Mouse (Mus musculus): Measurements from ENCODE around the gene Mlxipl. TPM values are rescaled to one million over a fixed set of nuclear protein-coding genes. Genes with fewer than 3 reads are reported as not detected.

Mlxipl gene
- polyA plus RNA-seq (2015; fragmentation: Nextera tagmentation; extraction: Ambion mirVana), result 0.76 and 1.1 TPM in 2 replicates

DNA sequence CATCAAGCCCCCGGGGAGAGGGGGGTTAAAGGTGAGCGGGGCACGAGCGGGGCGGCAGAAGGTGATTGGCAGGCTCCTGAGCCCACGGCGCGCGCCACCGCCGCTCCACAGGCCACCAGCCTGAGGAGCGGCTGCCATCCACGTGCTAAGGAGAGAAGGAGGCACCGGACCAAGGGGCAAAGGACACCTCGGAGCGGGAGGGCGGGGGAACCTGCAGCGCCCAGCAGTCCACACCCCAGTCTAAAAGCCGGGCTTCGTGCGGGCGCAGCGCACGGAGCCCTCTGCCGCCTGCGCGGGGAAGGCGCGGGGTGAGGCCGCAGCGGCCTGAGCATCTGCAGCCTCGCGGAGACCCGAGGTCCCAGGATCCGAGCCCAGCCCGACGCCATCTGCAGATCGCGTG lies at the start of gene Mlxipl:
Gene Mlxipl (plus strand): TSS at position 238 of the 400 bp plus-strand sequence.

DNA sequence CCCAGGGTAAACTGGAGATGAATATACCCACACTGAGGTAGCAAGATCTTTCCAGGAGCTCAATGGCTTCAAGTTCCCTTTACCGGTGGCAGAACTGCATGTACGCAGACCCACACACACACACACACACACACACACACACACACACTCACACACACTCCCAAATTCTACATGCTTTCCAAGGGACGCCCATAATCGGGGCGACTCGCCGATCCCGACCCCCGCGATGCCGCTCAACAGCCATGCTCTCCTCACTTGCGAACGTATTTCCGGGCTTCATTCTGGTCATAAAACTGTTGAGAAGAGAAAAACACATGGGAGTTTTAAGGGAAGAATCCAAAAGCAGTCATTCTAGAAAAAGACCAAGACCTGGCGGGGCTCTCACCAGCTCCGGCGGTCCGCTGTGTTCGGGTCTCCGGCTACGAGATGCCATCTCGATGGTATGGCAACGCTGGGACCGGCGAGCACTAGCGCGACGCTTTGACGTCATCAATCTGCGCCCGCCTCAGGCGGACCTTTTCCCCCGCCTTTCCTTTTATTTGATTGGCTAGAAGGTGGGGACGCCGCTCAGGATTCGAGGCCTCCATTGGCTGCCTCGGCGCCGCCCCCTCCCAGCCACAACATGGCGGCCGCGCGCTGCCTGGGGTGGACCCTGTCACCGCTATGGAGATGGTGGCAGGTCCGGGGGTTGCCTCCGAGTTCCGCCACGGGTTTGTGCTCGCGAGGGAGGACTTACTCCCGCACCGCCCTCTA lies 25.9 kb upstream of the Mlxipl start, which contains the start of gene Dnajc30:
Gene Dnajc30 (plus strand): TSS at position 574 of the 753 bp plus-strand sequence.

DNA sequence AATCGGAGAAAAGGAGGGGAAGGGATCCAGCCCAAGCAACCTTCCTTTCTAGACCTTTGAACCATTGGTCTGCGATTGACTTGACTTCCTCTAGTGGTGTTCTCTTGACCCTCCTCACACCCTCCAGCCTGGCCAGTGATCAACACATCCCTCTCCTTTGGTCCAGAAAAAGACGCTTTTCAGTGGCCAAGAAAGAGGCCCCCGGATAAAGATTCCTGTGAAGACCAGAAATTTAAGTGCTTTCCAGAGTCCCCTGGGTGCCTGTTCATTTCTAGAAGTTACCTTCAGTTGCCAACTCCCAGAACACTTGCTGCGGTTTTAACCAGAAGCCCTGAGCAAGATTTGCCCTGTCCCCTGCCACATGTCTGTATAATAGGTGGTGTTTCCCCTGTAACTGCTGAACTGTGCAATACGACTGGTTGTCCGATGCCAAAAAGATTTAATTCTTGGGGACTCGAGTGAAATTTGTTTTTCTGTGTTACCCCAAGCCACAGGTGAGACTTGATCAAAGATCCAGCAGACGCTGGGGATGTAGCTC lies 24.7 kb upstream of the Mlxipl start, which contains the start of gene Bud23:
Gene Bud23 (minus strand): TSS at position 51 of the 538 bp plus-strand sequence.

DNA sequence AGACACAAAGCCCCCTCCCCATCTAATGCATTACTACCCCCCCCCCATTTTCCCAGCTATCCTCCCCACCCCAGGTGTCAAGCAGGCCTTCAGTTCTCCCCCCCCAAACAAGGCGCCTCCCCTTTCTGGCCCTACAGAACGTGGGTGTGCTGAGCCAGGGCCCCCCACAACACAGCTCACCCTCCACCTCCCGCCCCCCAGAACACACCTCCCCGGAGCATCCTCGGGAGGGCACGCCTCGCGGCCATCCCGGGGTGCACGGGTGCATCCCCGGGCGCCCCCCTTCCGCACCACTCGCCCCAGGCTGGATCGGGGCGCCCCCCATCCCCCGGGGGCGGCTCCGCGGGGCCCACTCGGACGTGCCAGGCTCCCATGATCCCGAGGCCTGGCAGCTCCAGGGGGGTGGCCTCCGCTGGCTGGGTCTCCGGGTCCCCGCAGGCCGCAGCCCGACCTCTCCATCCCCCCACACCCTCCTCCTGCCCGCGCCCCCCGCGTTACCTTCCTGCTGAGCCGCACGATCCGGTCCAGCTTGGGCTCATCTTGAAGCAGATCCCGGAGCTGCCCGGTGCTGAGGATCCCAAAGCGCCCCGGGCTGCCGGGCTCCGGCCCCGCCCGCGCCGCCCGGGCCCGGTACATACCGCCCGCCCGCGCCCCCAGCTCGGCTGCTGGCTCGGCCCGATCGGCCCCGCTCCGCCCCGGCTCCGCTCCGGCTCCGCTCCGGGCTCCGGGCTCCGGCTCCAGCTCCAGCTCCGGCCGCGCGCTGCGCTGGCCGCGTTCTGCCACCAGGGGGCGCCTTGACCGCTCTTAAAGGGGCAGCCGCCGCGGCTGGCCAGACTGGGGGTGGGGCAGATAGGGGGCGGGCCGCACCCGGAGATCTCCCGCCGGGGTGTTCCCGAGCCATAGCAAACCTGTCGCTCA lies 11.9 kb upstream of the Mlxipl start, which contains the start of gene Vps37d:
Gene Vps37d (minus strand): TSS at position 703 of the 918 bp plus-strand sequence.

DNA sequence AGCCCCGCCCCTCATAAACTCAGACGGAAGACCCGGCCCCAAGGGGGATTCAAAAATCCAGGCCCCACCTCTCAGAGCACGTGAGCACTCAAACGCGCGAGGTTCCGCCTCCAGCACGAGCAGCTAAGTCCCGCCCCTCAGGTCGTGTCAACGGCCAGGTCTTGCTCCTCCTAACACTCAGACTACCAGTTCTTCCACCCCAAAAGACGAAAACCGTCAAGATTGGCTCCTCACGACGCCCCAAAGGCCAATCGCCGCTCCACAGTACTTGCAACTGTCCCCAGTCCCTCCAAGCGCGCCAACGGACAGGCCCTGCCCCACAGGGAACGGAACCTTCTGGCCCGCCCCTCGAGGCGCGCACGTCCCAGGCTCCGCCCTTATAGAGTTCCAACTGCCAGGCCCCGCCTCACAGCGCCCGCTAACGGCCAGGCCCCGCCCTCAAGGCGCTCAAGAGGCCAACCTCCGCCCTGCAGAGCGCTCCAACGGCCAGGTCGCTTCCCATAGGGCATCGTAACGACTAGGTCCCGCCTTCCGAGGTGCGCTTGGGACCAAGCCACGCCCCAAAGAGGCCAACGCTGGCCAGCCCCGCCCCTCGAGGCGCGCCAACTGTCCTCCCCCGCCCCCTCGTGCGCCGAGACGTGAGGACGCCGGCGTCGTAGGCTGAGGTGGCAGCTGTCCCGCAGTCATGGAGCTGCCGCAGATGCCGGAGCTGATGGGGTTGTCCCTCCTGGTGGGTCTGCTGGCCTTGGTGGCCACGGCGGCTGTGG lies 59.5 kb downstream of the Mlxipl start, which contains the start of gene Tbl2:
Gene Tbl2 (plus strand): TSS at position 605 of the 767 bp plus-strand sequence.

DNA sequence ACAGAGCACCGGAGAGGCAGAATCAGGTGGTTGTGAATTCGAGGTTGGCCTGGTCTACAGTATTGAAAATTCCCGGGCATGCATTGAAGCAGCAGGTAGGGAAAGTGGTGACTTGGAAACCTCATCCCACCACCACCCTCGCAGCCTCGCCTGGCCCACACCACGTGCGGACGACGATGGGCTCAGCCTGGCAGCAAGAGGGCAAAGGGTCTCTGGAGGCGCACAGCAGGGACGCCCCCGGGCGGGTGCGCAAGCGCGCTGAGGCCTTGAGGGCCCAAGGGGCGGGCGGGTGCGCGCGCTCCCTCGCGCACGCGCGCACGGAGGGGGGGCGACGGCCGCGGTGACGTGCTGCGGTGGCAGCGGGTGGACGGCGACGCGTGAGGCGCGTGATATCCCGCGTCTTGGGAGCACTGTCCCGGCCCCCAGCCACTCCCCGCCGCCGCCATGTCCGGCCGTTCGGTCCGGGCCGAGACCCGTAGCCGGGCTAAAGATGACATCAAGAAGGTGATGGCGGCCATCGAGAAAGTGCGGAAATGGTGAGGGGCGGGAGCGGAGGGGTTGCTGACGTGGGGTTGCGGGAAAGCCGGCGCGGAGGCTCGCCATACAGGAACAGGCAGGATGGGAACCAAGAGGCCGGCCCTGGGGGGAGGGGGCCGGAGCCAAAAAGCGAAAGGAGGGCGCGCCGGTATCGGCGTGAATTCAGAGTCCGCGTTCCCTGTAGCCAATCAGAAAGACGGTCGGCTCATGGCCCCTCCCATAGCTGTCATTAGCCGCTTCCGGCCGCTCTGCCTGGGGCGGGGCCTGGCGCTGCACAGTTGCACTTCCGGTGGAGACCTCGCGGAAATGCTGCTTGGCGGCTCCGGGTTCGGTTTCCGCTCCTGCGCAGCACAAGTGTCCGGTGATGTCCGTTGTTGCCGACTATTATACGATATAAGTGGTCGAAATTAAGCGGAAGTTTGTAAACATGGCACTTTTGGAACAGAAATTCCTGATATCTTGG lies 78.7 kb downstream of the Mlxipl start, which contains the start of gene Bcl7b:
Gene Bcl7b (plus strand): TSS at position 221 of the 1,000 bp plus-strand sequence.

DNA sequence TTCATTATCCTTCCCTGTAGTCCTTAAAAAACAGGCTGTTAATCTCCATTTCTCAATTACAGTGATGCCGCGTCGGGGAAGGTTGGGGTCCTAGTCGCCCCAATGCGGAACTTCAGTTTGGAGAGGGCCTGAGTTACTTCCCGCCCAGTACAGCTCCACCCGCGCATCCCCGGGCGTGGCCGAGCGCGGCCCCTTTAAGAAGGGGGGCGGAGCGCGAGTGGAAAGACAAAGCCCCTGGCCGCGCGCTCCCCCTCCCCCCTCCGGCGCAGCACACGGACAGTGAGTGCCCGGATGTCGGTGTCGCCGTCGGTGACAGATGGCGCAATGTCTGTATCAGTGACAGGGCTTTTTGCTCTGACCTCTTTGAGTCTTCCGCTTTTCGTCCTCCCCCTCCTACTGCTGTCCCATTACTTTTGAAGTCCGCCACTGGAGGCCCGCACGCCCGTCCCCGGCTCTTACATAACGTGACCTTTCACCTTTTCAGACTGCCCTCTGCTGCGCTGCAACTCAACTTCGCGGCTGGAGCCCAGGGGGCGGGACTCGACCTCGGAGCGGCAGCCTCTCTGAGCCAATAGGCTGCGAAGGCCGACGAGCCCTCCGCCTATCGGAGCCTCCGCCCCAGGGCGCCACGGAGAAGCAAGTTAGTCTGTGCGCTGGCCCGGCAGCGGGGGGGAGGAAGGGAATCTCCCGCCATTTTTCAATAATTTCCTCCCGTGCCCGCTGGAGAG lies 97.1 kb downstream of the Mlxipl start, which contains the start of gene Baz1b:
Gene Baz1b (plus strand): TSS at position 644 of the 728 bp plus-strand sequence.

Other genes starting within 250 kb of the Mlxipl start
- gene Tmem270, start 183.2 kb upstream of the Mlxipl start, polyA plus RNA-seq (2015; fragmentation: Nextera tagmentation; extraction: Ambion mirVana), result not detected in 2 replicates
- not detected in 2 replicates for gene Cldn13, start 174.4 kb upstream of the Mlxipl start, polyA plus RNA-seq (2015; fragmentation: Nextera tagmentation; extraction: Ambion mirVana)
- 7.4 and 8.1 TPM in 2 replicates for gene Mettl27, start 157.5 kb upstream of the Mlxipl start, polyA plus RNA-seq (2015; fragmentation: Nextera tagmentation; extraction: Ambion mirVana)
- 0.20 TPM in 1 of 2 replicates, not detected in the other for gene Cldn4, start 143.0 kb upstream of the Mlxipl start, polyA plus RNA-seq (2015; fragmentation: Nextera tagmentation; extraction: Ambion mirVana)
- gene Cldn3, start 103.7 kb upstream of the Mlxipl start, polyA plus RNA-seq (2015; fragmentation: Nextera tagmentation; extraction: Ambion mirVana), result 3.1 and 3.5 TPM in 2 replicates
- 86.7 and 87.9 TPM in 2 replicates for gene Abhd11, start 80.7 kb upstream of the Mlxipl start, polyA plus RNA-seq (2015; fragmentation: Nextera tagmentation; extraction: Ambion mirVana)
- gene Stx1a, start 66.4 kb upstream of the Mlxipl start, polyA plus RNA-seq (2015; fragmentation: Nextera tagmentation; extraction: Ambion mirVana), result 122 and 146 TPM in 2 replicates
- gene Dnajc30, start 25.7 kb upstream of the Mlxipl start, polyA plus RNA-seq (2015; fragmentation: Nextera tagmentation; extraction: Ambion mirVana), result 44.7 and 47.5 TPM in 2 replicates
- gene Bud23, start 24.9 kb upstream of the Mlxipl start, polyA plus RNA-seq (2015; fragmentation: Nextera tagmentation; extraction: Ambion mirVana), result 65.6 and 67.6 TPM in 2 replicates
- gene Vps37d, start 11.6 kb upstream of the Mlxipl start, polyA plus RNA-seq (2015; fragmentation: Nextera tagmentation; extraction: Ambion mirVana), result 34.3 and 36.6 TPM in 2 replicates
- gene Tbl2, start 59.8 kb downstream of the Mlxipl start, polyA plus RNA-seq (2015; fragmentation: Nextera tagmentation; extraction: Ambion mirVana), result 10.6 and 12.5 TPM in 2 replicates
- 38.0 and 40.4 TPM in 2 replicates for gene Bcl7b, start 78.4 kb downstream of the Mlxipl start, polyA plus RNA-seq (2015; fragmentation: Nextera tagmentation; extraction: Ambion mirVana)
- 16.2 and 17.8 TPM in 2 replicates for gene Baz1b, start 97.4 kb downstream of the Mlxipl start, polyA plus RNA-seq (2015; fragmentation: Nextera tagmentation; extraction: Ambion mirVana)
- gene Fzd9, start 161.3 kb downstream of the Mlxipl start, polyA plus RNA-seq (2015; fragmentation: Nextera tagmentation; extraction: Ambion mirVana), result 19.2 and 20.2 TPM in 2 replicates